Mouse (Mus musculus) lung, embryonic 14.5 days (tissue): Measurements from ENCODE around the gene Cstad. TPM values are rescaled to one million over a fixed set of nuclear protein-coding genes. Genes with fewer than 3 reads are reported as not detected.
A peak's percentile ranks its signal among the peaks of the same experiment; 100 is the strongest.

ENCODE experiments used
- ATAC-seq: fragments of 200-750 bp; cut with Nextera tagmentation; 2 replicates; pipeline ENCODE4 v1.8.0; 2017; ENCODE audit warnings: mild to moderate bottlenecking, moderate TSS enrichment, moderate library complexity; ENCODE audit not compliant: insufficient read depth
- DNase-seq: peaks from one replicate; pipeline ENCODE4 v3.0.0-alpha.2; 2015
- H3K27ac ChIP-seq: fragments of 300-500 bp; sonication (generic); 2 replicates; pipeline ENCODE4 v1.5.1; 2014; ENCODE audit warnings: low read depth, mild to moderate bottlenecking, moderate library complexity
- H3K27me3 ChIP-seq: fragments of 300-500 bp; sonication (generic); 2 replicates; pipeline ENCODE4 v1.6.1; 2014; ENCODE audit warnings: low read length, control low read depth; ENCODE audit not compliant: insufficient read depth
- H3K36me3 ChIP-seq: fragments of 300-500 bp; sonication (generic); 2 replicates; pipeline ENCODE4 v1.6.1; 2014; ENCODE audit warnings: control low read depth; ENCODE audit not compliant: insufficient read depth
- H3K4me1 ChIP-seq: fragments of 300-500 bp; sonication (generic); 2 replicates; pipeline ENCODE4 v1.6.1; 2014; ENCODE audit warnings: antibody characterized with exemption, control low read depth; ENCODE audit not compliant: insufficient read depth
- H3K4me2 ChIP-seq: fragments of 300-500 bp; sonication (generic); 2 replicates; pipeline ENCODE4 v1.6.1; 2014; ENCODE audit warnings: mild to moderate bottlenecking
- H3K4me3 ChIP-seq: fragments of 300-500 bp; sonication (generic); 2 replicates; pipeline ENCODE4 v1.5.1; 2014; ENCODE audit warnings: low read depth, low read length
- H3K9ac ChIP-seq: fragments of 300-500 bp; sonication (generic); 2 replicates; pipeline ENCODE4 v1.6.1; 2014
- H3K9me3 ChIP-seq: fragments of 300-500 bp; sonication (generic); 2 replicates; pipeline ENCODE4 v1.6.1; 2016; ENCODE audit warnings: low read depth, low read length, control low read depth
- CTCF ChIP-seq: IDR thresholded peaks from 2 replicates; pipeline ENCODE4 v1.5.1; 2016; ENCODE audit warnings: antibody characterized with exemption, low read depth
- WGBS: fragments of 180-500 bp; shearing (Covaris S2); extraction: QIAGEN DNeasy Blood & Tissue Kit; methylation state at CpG from one replicate; pipeline ENCODE4 v1.1.7; 2014; 5-methylcytosine and 5-hydroxymethylcytosine counted together
- polyA plus RNA-seq: library from polyadenylated mRNA; unstranded; fragments of >200 nt; fragmentation: Nextera tagmentation; extraction: Ambion mirVana; gene quantifications from 2 replicates; pipeline ENCODE4 v1.2.1, GENCODE M21; 2014

Cstad gene
- polyA plus RNA-seq, 1 experiment from 2014 or later, result 1.5 TPM

- WGBS, result 4% methylated on average over 5 of the region's 6 CpGs
- Histone ChIP-seq H3K9me3 (no peaks in the 10 kb centered on the region), H3K36me3 (no peaks in the 10 kb centered on the region), H3K27me3 (no peaks in the 10 kb centered on the region), H3K9ac (peak overlapping the region; percentile 49), H3K27ac (peak overlapping the region; percentile 96), H3K4me2 (peak overlapping the region; percentile 56), H3K4me1 (peaks cover 45% of the 10 kb centered on the region), H3K4me3 (no peak overlapping the region)
- peak; percentile 69 for DNase-seq
- no peak for TF ChIP-seq CTCF
- ATAC-seq, result no peak; the same call in 1 of the 2 replicates
Measured at GRCm38 (mm10) chr2:30605762-30606051, 10.9 kb downstream of the Cstad start.

- peaks cover 36% of the 10 kb centered on the region for H3K4me1 ChIP-seq
- H3K4me2 ChIP-seq, result peak overlapping the region; percentile 46
- 16% methylated on average over 23 of the region's 23 CpGs for WGBS
- no peak for TF ChIP-seq CTCF
- peak; percentile 61 for DNase-seq
- H3K27me3 ChIP-seq, result no peaks in the 10 kb centered on the region
- H3K9me3 ChIP-seq, result no peaks in the 10 kb centered on the region
- ATAC-seq, result no peak
- peak overlapping the region; percentile 50 for H3K27ac ChIP-seq
- H3K4me3 ChIP-seq, result no peak overlapping the region
- H3K36me3 ChIP-seq, result no peaks in the 10 kb centered on the region
- H3K9ac ChIP-seq, result peak overlapping the region; percentile 33; the same call in 1 of the 2 replicates
Measured at GRCm38 (mm10) chr2:30606621-30607052, 11.8 kb downstream of the Cstad start.

GRCm38 (mm10) chr2:30607941-30608340 is 13.1 kb downstream of the Cstad start:
- DNase-seq, result no peak
- Histone ChIP-seq H3K4me3 (no peak overlapping the region), H3K9ac (peak overlapping the region; percentile 6; the same call in 1 of the 2 replicates), H3K9me3 (no peaks in the 10 kb centered on the region), H3K36me3 (no peaks in the 10 kb centered on the region), H3K27me3 (no peaks in the 10 kb centered on the region), H3K4me1 (peaks cover 30% of the 10 kb centered on the region), H3K27ac (no peak overlapping the region), H3K4me2 (no peak overlapping the region)
- no peak for TF ChIP-seq CTCF
- ATAC-seq, result no peak
- 55% methylated on average over 8 of the region's 8 CpGs for WGBS

- ATAC-seq, result no peak
- WGBS, result 79% methylated on average over 10 of the region's 10 CpGs
- peaks cover 30% of the 10 kb centered on the region for H3K4me1 ChIP-seq
Measured at GRCm38 (mm10) chr2:30608690-30609201, 13.9 kb downstream of the Cstad start.

GRCm38 (mm10) chr2:30613574-30613973 is 18.7 kb downstream of the Cstad start:
- Histone ChIP-seq H3K4me2 (peak overlapping the region; percentile 53), H3K9ac (peak overlapping the region; percentile 30; the same call in 1 of the 2 replicates), H3K4me1 (peaks cover 22% of the 10 kb centered on the region), H3K9me3 (no peaks in the 10 kb centered on the region), H3K27ac (peak overlapping the region; percentile 81), H3K27me3 (no peaks in the 10 kb centered on the region), H3K36me3 (no peaks in the 10 kb centered on the region), H3K4me3 (no peak overlapping the region)
- peak; percentile 91 for DNase-seq
- ATAC-seq, result peak; percentile 68
- WGBS, result 3% methylated on average over 18 of the region's 18 CpGs
- TF ChIP-seq CTCF, result peak; percentile 69

More at GRCm38 (mm10) chr2:30608690-30609201, 13.9 kb downstream of the Cstad start:
- Histone ChIP-seq H3K9me3 (no peaks in the 10 kb centered on the region), H3K9ac (no peak overlapping the region), H3K27me3 (no peaks in the 10 kb centered on the region), H3K4me3 (no peak overlapping the region), H3K4me2 (no peak overlapping the region), H3K27ac (no peak overlapping the region), H3K36me3 (no peaks in the 10 kb centered on the region)
- no peak for DNase-seq
- no peak for TF ChIP-seq CTCF

GRCm38 (mm10) chr2:30614151-30614923 is 19.5 kb downstream of the Cstad start:
- Histone ChIP-seq H3K27ac (peak overlapping the region; percentile 81), H3K27me3 (no peaks in the 10 kb centered on the region), H3K4me3 (no peak overlapping the region), H3K4me2 (peak overlapping the region; percentile 53), H3K9me3 (no peaks in the 10 kb centered on the region), H3K4me1 (peaks cover 23% of the 10 kb centered on the region), H3K9ac (peak overlapping the region; percentile 30), H3K36me3 (no peaks in the 10 kb centered on the region)
- ATAC-seq, result no peak
- no peak for TF ChIP-seq CTCF
- no peak for DNase-seq
- 32% methylated on average over 9 of the region's 9 CpGs for WGBS

- Histone ChIP-seq H3K9me3 (no peaks in the 10 kb centered on the region), H3K36me3 (no peaks in the 10 kb centered on the region), H3K27ac (peak overlapping the region; percentile 25; the same call in 1 of the 2 replicates), H3K4me2 (no peak overlapping the region), H3K9ac (no peak overlapping the region), H3K4me3 (no peak overlapping the region), H3K4me1 (peaks cover 23% of the 10 kb centered on the region), H3K27me3 (no peaks in the 10 kb centered on the region)
- DNase-seq, result no peak
- no peak for TF ChIP-seq CTCF
- no peak for ATAC-seq
- 84% methylated on average over 2 of the region's 2 CpGs for WGBS
Measured at GRCm38 (mm10) chr2:30615869-30616268, 21.0 kb downstream of the Cstad start.
